Mouse (Mus musculus) layer of hippocampus, adult 8-10 months (tissue): ENCODE results near the gene Ddx19b. TPM values are rescaled to one million over a fixed set of nuclear protein-coding genes. Genes with fewer than 3 reads are reported as not detected.
"Not testable (repeated sequence)": the region's sequence is repeated elsewhere in the genome, so short reads cannot be mapped to it uniquely, and the experiment has no call there.

Experiments
- DNase-seq, 2 experiments: peaks; one replicate each; pipeline ENCODE4 v3.0.0; 2022; ENCODE audit warnings: low spot score in 2 of 2
- total RNA-seq, 4 experiments: library from RNA; stranded (reverse); gene quantifications; 2 replicates each; pipeline ENCODE4 v1.2.4; 2022

The Ddx19b gene
- total RNA-seq, 4 experiments from 2014 or later = 15.9 to 20.4 (median 16.6) TPM

GRCm38 (mm10) chr8:111034276-111034675, 2.7 kb upstream of the Ddx19b start:
- DNase-seq = no peak

DNA sequence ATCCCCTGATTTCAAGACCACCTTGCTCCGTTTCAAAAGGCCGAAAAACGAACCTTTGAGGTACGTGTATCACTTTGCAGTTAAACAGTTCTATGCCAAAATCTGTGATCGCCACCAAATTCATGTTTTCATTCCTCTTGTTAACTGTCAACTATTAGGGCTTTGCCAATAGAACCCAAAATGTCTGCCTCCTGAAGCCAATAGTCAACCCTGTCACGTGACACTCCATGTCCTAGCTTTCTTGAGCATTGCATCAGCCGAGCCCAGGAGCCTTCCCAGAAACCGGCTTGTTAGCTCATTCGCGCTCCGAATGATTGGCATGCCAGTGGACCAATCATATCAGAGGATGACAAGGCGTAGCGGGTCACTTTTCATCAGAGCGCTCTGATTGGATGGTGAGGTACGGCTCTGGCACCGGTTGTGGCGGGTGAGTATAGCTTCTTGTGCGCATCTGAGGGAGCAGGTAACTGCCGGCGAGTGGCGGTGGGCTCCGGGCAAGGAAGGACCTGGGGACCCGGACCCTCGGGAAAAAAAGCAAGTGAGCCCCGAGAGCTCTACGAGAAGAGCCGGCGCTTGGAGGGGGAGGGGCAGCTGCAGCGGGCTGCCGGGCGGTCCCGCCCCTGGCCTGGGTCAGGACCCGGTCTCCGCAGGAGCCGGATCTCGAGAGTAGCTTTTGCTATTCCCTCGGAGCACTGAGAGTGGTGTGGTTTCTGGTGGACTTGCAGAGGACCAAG, 2.1 kb upstream of the Ddx19b start:
- peak; percentile 99 to 100 for DNase-seq

GRCm38 (mm10) chr8:111032916-111033315, 1.4 kb upstream of the Ddx19b start, which contains the start of gene Aars:
Aars (plus strand) TSS chr8:111033144.
- no peak for DNase-seq

DNA sequence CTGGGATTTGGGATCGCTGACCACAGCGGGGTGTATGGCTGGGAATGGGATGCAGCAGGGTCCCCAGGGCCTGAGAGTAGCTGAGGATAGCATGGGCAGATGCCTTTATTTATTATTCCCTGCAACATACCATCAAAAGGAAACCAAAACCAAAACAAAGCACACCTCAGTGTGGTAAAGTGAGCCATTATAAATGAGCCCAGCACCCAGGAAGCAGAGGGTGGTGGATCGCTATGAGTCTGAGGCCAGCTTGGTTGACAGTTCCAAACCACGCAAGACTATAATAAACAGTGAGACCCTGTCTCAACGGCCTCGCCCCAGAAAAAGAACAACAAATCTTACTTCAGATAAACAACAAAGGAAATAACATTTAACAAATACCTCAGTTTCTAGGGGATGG, 1.5 kb downstream of the Ddx19b start:
- DNase-seq = no peak

DNA sequence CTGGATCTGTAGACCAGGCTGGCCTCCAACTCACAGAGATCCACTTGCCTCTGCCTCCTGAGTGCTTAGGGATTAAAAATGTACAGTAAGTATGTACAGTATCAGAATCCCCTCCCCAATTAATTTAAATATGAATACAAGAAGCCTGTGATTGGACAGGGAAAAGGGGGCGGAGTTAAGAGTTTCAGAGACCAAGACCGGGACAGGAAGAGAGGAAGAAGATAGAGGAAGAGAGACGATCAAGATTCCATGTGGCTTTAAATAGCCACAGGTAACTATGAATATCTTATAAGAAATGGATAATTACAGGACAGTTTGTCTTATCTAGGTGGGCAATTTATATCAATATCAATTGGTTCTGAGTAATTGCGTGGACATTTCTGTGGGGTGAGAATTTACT, 2.0 kb downstream of the Ddx19b start:
- DNase-seq = no peak

DNA sequence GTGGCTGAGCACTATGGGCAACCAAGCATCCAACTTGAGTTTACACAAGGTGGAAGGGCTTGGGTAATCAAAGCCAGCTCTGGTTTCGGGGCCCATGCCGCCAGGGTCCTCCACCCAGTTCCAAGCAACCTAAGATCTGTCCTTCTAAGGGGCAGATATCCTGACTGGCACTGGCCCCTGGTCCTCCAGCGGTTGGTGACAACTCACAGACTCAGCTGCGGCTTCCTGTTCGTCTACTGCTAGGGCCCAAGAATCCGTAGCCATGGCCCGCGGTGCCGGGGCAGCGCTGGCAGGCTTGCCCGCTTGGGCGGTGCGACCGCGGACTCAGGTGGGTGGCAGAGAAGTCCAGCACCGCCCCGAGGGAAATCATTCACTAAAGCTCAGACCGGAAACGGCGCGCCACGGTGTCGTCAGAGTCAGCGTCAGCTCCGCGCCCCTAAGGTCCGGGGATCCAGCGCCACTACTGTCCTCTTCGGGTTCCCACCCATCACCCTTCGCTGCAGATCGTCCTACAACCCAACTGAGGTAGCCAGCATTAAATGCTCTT, 4.1 kb downstream of the Ddx19b start:
- DNase-seq = peak; percentile 86 to 88

DNA sequence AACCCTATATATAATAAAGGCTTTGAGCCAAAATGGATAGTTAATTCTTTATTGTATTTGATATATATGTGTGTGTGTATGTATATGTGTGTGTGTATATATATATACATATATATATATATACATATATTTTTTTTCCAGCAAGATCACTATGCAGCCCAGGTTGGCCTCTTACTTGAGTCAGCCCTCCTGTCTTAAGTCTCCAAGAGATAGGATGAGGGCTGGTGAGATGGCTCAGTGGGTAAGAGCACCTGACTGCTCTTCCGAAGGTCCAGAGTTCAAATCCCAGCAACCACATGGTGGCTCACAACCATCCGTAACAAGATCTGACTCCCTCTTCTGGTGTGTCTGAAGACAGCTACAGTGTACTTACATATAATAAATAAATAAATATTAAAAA, 4.9 kb downstream of the Ddx19b start:
- DNase-seq = not testable (repeated sequence)

DNA sequence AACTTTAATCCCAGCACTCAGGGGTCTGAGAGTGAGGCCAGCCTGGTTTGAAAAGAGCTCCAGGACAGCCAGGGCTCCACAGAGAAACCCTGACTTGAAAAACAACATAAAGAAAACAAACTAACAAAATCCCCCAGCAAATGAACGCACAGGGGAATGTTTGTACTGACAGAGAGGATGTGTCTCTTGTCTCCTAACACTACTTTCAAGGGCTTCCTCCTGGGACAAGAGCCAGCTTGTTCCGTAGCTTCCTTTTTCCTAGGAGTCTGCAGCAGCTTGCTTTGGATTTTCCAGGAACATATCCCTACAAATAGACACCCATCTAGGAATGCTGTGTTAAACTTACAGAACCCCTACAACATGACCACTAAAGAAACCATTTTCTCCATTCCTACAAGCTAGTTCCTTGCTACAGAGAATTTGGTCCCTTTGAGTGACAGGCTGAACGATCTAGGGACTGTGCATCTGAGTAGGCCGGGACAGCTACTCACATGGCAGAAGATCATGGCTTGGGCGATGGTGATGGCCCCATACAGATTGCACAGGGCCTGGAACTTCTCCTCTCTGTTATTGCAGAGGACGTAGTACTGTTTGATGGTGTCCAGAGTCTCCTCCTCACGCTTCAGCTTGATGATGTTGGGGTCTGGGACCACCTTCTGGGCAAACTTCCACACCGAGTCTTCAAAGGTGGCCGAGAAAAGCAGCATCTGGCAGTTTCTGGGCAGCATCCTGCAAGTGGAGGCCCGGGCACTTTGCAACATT, 21.1 kb downstream of the Ddx19b start:
- not testable (repeated sequence) for DNase-seq

DNA sequence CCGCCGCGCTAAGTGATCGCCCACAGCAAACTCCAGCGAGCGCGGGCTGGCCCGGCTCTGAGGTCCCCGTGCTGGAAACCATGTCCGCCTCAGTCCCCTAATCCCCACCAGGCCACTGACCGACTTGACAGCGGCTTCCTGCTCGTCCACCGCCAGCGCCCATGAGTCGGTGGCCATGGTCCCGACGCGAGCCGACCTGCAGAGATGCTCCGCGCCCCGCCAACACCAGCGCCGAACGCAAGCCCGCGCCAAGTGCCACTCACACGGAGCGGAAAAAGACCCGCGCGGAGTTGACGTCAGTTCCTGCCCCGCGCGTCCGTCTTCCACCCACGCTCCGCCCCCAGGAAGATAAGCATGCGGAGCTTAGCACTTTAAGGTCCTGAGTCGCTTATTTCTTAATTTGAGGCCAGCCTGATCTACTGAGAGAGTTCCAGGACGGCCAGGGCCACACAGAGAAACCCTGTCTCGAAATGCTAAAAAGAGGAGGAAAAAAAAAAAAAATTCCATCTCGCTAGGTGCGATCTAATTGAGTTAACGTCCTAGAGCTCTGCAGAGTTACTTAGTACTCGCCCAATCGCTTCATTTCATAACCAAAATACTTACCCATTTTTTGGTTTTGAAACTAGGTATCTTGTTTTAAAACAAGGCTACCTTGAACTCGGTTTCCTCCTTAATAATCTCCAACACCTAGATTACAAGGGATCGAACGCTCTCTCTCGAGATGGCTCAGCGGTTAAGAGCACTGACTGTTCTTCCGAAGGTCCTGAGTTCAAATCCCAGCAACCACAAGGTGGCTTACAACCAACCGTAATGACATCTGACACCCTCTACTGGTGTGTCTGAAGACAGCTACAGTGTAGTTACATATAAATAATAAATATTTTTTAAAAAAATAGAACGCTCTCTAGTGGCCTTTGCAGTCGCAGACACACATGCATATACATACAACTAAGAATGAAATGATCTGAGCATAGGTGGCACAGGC, 33.7 kb downstream of the Ddx19b start, which contains the start of gene Ddx19a:
Ddx19a (minus strand) TSS at position 254 of the 985 bp plus-strand sequence.
- DNase-seq = peak; percentile 75 to 87

- DNase-seq = no peak
These were observed 34.7 kb downstream of the Ddx19b start for GRCm38 (mm10) chr8:110996641-110997430.

DNA sequence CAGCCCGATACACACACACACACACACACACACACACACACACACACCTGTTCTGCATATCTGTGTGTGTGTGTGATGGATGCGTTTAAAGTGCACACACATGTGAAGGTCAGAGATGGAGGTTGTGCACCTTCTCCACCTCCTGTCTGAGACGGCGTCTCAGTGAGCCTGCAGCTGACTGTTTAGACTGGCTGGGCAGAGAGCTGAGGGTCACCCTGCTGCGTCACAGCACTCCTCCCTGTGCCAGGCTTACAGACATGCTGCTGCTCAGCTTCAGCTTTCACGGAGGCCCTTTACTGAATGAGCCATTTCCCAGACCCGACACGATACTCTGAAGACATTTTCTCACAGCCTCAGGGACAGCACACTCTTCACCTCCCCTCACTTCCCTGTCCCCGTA, 41.5 kb downstream of the Ddx19b start:
- no peak for DNase-seq

- no peak for DNase-seq
These were observed 43.5 kb downstream of the Ddx19b start for GRCm38 (mm10) chr8:110987805-110988744.

DNA sequence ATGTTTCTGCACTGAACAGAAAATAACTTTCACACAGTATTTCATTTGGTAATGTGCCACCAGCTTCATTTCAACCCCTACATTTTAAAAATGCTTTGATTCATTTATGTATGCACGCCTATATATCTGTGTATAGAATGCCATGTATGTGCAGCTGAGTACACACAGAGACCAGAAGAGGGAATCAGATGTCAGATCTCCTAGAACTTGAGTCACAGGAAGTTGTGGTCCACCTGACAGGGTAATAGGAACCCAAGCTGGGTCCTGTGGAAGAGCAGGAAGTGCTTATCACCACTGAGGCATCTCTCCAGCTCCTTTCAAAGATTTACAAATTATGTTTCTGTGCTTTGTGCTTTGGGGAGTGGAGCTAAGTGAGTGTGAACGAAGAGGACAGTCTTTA, 50.2 kb downstream of the Ddx19b start:
- DNase-seq = no peak

- DNase-seq = not testable (repeated sequence)
These were observed 53.6 kb downstream of the Ddx19b start for GRCm38 (mm10) chr8:110977987-110978386.

GRCm38 (mm10) chr8:110976532-110976931, 55.0 kb downstream of the Ddx19b start:
- not testable (repeated sequence) for DNase-seq

GRCm38 (mm10) chr8:110969910-110970770, 61.4 kb downstream of the Ddx19b start:
- peak; percentile 93 to 95 for DNase-seq

GRCm38 (mm10) chr8:110967326-110967725, 64.2 kb downstream of the Ddx19b start:
- DNase-seq = no peak

GRCm38 (mm10) chr8:110966586-110966985, 65.0 kb downstream of the Ddx19b start:
- DNase-seq = no peak
